Mouse (Mus musculus) testis, postnatal 14 days (tissue): ENCODE data around the gene Vamp5.

Experiments
- DNase-seq: peaks from one replicate; pipeline ENCODE4 v3.0.0; 2021; ENCODE audit warnings: low spot score

Vamp5 gene

DNA sequence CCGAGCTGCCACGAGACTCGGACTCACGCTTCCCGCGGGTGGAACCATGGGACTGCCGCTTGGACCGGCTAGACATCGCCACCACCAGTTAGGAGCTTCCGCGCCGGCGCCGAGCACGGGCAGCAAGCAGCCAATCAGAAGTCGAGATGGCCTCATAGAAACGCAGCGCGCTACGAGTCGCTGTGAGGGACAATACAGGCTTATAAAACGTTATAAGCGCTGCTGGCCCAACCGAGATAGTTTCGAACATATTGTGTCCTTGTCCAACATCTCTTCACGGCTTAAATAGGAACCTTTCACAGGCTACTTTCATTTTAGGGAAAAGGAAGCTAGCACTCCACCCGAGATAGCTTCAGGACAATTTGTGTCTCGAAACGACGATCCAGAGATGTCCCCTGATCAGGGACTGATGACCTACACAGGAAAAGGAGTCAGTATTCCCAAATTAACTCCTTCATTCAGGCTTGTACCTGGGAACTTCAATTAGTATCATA is 35.1 kb downstream of the Vamp5 start, which contains the start of gene Usp39:
TSS of gene Usp39 (minus strand) at position 111 of the 494 bp plus-strand sequence.
- DNase-seq, result peak; percentile 95

DNA sequence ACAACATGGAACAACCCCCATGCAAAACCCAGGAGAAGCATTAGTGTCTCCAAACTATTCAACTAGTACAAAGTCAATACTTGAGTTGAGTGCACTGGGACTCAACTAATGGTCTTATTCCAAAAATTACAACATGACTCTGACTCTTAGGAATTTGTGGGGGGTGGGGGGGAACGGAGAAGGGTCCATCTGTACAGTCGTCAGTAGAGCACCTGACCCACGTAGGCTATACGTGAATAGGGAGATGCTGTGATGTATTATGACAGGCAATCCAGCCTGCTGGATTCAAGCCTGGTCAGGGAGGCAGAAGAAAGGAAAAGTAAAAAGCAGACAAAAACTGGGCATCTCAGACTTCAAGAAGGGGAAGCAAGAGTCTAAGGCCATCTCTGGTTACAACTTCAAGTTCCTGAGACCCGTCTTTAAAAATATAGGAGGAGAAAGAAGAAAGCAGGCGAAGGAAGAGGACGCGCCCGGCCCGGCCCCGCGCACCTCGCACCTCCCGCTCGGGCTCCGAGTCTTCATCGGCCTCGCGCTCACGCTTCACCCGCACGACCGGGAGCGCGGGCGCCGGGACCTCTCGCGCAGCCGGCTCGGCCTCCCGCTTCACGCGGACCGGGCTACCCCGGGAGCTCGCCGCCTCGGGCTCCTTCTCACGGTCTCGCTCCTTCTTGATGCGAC is 35.7 kb downstream of the Vamp5 start:
- DNase-seq, result no peak

DNA sequence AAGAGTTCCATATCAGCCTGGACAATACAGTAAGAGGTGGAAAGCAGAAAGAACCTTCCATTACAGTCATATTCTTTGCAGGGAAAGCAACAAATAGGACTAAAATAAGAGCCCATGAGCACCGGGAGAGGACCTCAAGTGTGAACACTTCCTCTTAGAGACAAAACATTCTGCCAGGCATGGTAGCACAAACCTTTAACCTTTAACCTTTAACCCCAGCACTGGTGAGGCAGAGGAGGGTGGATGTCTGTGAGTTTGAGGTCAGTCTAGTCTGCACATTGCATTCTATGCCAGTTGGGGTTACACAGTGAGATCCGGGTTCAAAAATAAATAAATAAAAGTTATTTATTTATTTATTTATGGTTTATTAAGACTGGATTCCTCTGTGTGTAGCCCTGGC is 39.8 kb downstream of the Vamp5 start:
- no peak for DNase-seq

DNA sequence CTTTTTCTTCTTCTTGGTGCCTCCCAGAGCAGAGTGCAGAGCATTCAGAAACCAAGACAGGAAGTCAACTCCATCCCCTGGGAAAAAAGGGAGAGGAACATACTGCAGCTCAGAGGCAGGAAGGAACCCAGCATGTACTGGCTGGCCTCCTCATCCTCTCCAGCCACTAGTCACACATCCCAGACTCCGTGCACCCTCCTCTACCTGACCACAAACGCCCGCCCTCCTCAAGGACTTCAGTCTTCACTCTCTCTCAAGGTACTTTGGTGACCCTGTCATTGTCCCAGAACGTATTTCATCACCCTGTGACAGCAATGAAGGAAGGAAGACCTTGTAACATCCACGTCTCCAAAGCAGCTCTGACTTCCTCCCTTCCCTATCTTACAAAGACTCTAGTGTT is 47.2 kb downstream of the Vamp5 start:
- no peak for DNase-seq

DNA sequence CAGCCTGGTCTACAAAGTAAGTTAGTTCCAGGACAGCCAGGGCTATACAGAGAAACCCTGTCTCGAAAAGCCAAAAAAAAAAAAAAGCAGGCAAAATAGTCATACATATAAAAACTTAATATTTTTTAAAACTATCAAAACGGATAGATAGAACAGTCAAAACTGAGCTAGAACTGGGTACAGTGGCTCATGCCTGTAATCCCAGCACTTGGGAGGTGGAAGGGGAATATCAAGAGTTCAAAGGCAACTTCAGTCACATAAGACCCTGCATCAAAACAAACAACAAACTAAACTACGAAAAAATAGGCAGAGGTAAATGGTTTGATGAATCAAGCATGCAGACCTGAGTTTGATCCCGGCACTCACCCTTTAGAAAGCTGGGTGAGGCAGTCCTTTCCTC is 50.1 kb downstream of the Vamp5 start:
- DNase-seq, result no peak

DNA sequence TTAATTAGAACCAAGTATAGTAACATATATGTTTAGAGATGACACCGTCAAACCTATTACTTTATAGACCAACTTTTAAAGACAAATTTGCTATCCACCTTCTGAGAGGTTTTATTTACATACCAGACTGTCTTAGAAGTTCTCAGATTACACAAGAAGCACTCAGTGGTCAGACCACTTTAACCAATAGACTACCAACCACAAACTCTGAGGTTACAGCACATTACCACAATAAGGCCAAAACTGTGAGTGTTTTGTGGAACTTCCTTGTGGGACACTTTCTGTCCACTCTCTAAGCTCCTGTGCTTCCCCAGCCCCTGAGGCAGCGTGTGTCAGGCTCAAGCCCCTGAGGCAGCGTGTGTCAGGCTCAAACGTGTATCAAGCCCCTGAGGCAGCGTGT is 51.2 kb downstream of the Vamp5 start:
- DNase-seq, result no peak

DNA sequence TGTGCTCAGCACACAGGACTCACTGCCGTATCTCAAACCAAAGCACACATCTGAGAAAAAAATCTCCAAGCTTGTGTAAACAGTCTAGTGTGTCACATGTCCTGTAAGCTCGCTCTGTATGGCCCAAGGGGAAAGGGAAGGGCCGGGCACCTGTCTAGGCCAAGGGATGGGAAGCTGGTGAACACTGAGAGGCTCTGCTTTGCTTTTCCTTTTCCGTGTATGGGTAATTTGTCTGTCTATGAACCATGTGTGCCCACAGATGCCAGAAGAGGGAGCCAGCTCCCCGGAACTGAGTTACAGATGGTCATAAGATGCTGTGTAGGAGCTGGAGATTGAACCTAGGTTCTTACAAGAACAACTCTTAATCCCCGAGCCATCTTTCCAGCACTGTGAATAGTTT is 54.0 kb downstream of the Vamp5 start:
- DNase-seq, result no peak

DNA sequence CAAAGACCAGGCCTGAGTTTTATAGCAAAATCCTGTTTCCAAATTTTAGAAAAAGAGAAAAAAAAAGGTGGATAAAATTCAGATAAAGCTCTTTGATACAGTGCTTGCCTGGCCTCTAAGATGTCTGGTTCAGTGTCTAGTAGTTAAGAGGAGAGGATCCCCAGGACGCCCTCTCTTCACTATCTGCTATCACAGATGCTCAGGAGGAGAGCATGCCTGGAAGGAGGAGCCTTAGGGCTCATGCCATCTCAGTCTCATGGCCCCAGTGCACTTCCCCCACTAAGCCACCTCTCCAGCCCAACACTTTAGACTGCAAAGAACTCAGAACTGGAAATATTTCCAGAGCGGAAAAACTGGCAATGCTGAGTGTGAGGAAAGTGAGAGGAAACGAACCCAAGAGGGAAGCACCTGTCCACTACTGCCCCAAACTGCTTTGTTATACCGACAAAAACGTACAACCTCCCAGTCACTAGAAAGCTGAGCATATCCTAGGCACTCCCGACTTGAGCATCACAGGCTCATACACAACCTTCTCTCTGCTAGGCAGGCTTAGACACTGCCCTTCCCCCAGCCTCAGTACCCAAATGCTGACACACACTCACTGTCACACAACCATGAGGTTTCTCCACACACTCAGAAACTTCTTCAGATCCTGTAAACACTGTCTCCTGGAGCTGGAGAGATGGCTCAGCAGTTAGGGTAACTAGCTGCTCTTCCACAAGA is 56.3 kb downstream of the Vamp5 start:
- no peak for DNase-seq

DNA sequence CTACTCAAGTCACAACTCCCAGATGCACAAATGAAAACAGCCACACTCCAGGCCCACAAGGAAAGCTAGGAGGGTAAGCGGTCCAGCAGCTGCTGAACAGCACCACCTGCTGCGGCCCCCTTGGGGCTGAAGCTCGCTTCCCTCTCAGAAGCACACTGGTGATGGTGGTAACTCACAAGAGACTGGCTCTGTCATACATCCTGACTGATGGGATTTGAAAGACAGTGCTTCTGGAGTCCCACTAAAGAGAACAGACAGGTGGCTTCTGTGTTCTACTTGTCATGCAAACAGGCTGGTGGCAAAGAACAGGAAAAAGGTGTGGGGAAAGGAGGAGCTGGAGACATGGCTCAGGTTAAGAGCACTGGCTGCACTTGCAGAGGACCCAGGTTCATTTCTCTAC is 57.3 kb downstream of the Vamp5 start:
- no peak for DNase-seq

DNA sequence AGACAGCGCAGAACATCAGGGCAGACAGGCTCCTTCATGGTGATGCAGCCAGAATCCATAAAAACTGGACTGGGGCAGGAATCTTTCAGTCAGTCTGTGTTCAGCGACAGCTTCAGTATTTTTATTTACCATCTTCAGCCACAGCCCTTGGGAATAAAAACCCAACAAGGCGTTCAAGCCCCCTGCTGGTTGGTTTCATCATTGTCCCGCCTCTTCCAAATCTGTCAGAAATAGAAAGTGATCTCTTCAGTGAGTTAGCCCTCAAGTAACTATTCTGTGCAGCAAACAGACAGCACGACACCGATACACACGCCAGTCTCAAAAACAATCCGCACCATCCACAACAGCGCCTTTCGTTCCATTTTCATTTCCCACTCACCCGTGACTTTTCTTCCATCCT is 61.2 kb downstream of the Vamp5 start:
- DNase-seq, result no peak
